Mouse (Mus musculus) adrenal gland, postnatal 14 days (tissue): Measurements from ENCODE around the gene Hip1. TPM values are rescaled to one million over a fixed set of nuclear protein-coding genes. Genes with fewer than 3 reads are reported as not detected.
A peak's percentile ranks its signal among the peaks of the same experiment; 100 is the strongest.
"Not testable (repeated sequence)": the region's sequence is repeated elsewhere in the genome, so short reads cannot be mapped to it uniquely, and the experiment has no call there.

Experiments
- DNase-seq: peaks from one replicate; pipeline ENCODE4 v3.0.0; 2021; ENCODE audit warnings: mixed read lengths
- microRNA-seq, 2 experiments: library from miRNA; unstranded; fragments of <30 nt; microRNA quantifications; one replicate each; pipeline ENCODE4 v1.2.0; 2021
- total RNA-seq: library from RNA; stranded (reverse); gene quantifications from 2 replicates; pipeline ENCODE4 v1.2.3, GENCODE M21; 2021

Gene Hip1
- total RNA-seq, 1 experiment from 2014 or later = 31.1 TPM

- DNase-seq = not testable (repeated sequence)
These were observed 175.7 kb downstream of the Hip1 start for GRCm38 (mm10) chr5:135369196-135369595.

GRCm38 (mm10) chr5:135368312-135368711 lies 176.6 kb downstream of the Hip1 start:
- DNase-seq = peak; percentile 53

GRCm38 (mm10) chr5:135367841-135368240 lies 177.1 kb downstream of the Hip1 start:
- no peak for DNase-seq

GRCm38 (mm10) chr5:135363540-135363939 lies 181.4 kb downstream of the Hip1 start:
- peak; percentile 51 for DNase-seq

- DNase-seq = no peak
These were observed 182.3 kb downstream of the Hip1 start for GRCm38 (mm10) chr5:135362572-135362971.

- peak; percentile 56 for DNase-seq
These were observed 185.1 kb downstream of the Hip1 start for GRCm38 (mm10) chr5:135359772-135360171.

DNA sequence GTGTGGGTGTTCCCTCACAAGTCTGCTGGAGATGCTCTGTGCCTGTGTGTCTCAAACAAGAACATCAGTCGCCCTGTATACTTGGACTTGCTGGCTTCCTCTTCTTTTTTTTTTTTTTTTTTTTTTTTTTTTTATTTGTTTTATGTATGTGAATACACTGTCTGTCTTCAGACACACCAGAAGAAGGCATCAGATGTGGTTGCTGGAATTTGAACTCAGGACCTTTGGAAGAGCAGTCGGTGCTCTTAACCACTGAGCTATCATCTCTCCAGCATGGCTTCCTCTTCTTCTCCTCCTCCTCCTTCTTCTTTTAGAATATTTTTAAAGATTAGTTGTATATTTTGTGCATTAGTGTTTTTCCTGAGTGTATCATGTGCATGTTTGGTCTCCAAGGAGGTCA lies 187.4 kb downstream of the Hip1 start:
- no peak for DNase-seq

Small RNAs within 50 kb of the gene (microRNA-seq; reads per million reads assigned to microRNA genes)
- 0 to 1.1 reads per million in 2 experiments for gene Mir7033

Other genes starting within 250 kb of the Hip1 start
- gene Fkbp6, start 195.1 kb downstream of the Hip1 start, total RNA-seq = not detected in 2 replicates
- not detected in 2 replicates for gene Trim50, start 191.8 kb downstream of the Hip1 start, total RNA-seq
- gene Nsun5, start 175.2 kb downstream of the Hip1 start, total RNA-seq = 15.7 and 22.7 TPM in 2 replicates
- gene Pom121, start 150.6 kb downstream of the Hip1 start, total RNA-seq = 26.0 and 28.2 TPM in 2 replicates
- gene Ccl26, start 18.4 kb upstream of the Hip1 start, total RNA-seq = not detected in 2 replicates
- 1.6 and 3.1 TPM in 2 replicates for gene Ccl24, start 27.9 kb upstream of the Hip1 start, total RNA-seq
- gene Rhbdd2, start 87.5 kb upstream of the Hip1 start, total RNA-seq = 34.2 and 34.8 TPM in 2 replicates
- gene Por, start 124.9 kb upstream of the Hip1 start, total RNA-seq = 190 and 216 TPM in 2 replicates
- gene Tmem120a, start 199.3 kb upstream of the Hip1 start, total RNA-seq = 26.8 and 45.4 TPM in 2 replicates
- gene Styxl1, start 233.3 kb upstream of the Hip1 start, total RNA-seq = 0.30 and 0.37 TPM in 2 replicates
- gene Mdh2, start 233.4 kb upstream of the Hip1 start, total RNA-seq = 957 and 984 TPM in 2 replicates